Mouse (Mus musculus): ENCODE data around the gene Enkur.

- TF ChIP-seq CTCF (IDR thresholded peaks at IDR 0.05; ENCODE audit: extremely low read depth, insufficient read length, insufficient replicate concordance, low read depth, low read length): no peak
- TF ChIP-seq POLR2A (IDR thresholded peaks at IDR 0.05; ENCODE audit: low read depth, low read length): peak; percentile 86
Measured at GRCm38 (mm10) chr2:21204912-21205830, at the start of gene Enkur, which contains the start of gene Thnsl1.
